Mouse (Mus musculus) intestine, postnatal 0 days (tissue): ENCODE results near the gene Slc35f6. TPM values are rescaled to one million over a fixed set of nuclear protein-coding genes. Genes with fewer than 3 reads are reported as not detected.

Experiments
- ATAC-seq: fragments of 200-750 bp; cut with Nextera tagmentation; 2 replicates; pipeline ENCODE4 v1.8.0; 2017; ENCODE audit warnings: mild to moderate bottlenecking, moderate TSS enrichment, moderate library complexity
- H3K27ac ChIP-seq: fragments of 300-500 bp; sonication (generic); 2 replicates; pipeline ENCODE4 v1.5.1; 2014; ENCODE audit warnings: mild to moderate bottlenecking, low read depth, low read length, moderate library complexity
- H3K27me3 ChIP-seq: fragments of 300-500 bp; sonication (generic); replicated peaks from 2 replicates; pipeline ENCODE4 v1.6.1; 2014; ENCODE audit warnings: low read length, mixed read lengths; ENCODE audit not compliant: control insufficient read depth, insufficient read depth
- H3K36me3 ChIP-seq: fragments of 300-500 bp; sonication (generic); 2 replicates; pipeline ENCODE4 v1.6.1; 2014; ENCODE audit warnings: mild to moderate bottlenecking, moderate library complexity; ENCODE audit not compliant: control insufficient read depth, insufficient read depth
- H3K4me1 ChIP-seq: fragments of 300-500 bp; sonication (generic); replicated peaks from 2 replicates; pipeline ENCODE4 v1.6.1; 2014; ENCODE audit warnings: antibody characterized with exemption, low read length, mixed read lengths; ENCODE audit not compliant: control insufficient read depth, insufficient read depth
- H3K4me2 ChIP-seq: fragments of 300-500 bp; sonication (generic); replicated peaks from 2 replicates; pipeline ENCODE4 v1.6.1; 2014; ENCODE audit warnings: low read depth, mild to moderate bottlenecking, moderate library complexity
- H3K4me3 ChIP-seq: fragments of 300-500 bp; sonication (generic); 2 replicates; pipeline ENCODE4 v1.5.1; 2014; ENCODE audit warnings: low read depth, low read length
- H3K9ac ChIP-seq: fragments of 300-500 bp; sonication (generic); 2 replicates; pipeline ENCODE4 v1.6.1; 2014; ENCODE audit warnings: mild to moderate bottlenecking, low read depth, low read length
- H3K9me3 ChIP-seq: fragments of 300-500 bp; sonication (generic); 2 replicates; pipeline ENCODE4 v1.6.1; 2016; ENCODE audit warnings: mixed run types; ENCODE audit not compliant: control insufficient read depth
- CTCF ChIP-seq: sonication (generic); IDR thresholded peaks from 2 replicates; pipeline ENCODE4 v1.5.1; 2016; ENCODE audit warnings: low read depth, mild to moderate bottlenecking, control low read depth, antibody characterized with exemption, moderate library complexity
- WGBS: fragments of 180-500 bp; shearing (Covaris S2); extraction: QIAGEN DNeasy Blood & Tissue Kit; methylation state at CpG from one replicate; pipeline ENCODE4 v1.1.7; 2014; 5-methylcytosine and 5-hydroxymethylcytosine counted together
- polyA plus RNA-seq: library from polyadenylated mRNA; unstranded; fragments of >200 nt; fragmentation: Nextera tagmentation; extraction: Ambion mirVana; gene quantifications from 2 replicates; pipeline ENCODE4 v1.2.1, GENCODE M21; 2015

The Slc35f6 gene
- polyA plus RNA-seq, 1 experiment from 2014 or later = 71.6 TPM

GRCm38 (mm10) chr5:30613242-30613641 is 34.5 kb upstream of the Slc35f6 start:
- no peak for TF ChIP-seq CTCF
- Histone ChIP-seq H3K4me2 (no peak overlapping the region), H3K27me3 (no peaks in the 10 kb centered on the region), H3K4me3 (no peak overlapping the region), H3K9me3 (no peaks in the 10 kb centered on the region), H3K9ac (no peak overlapping the region), H3K36me3 (no peaks in the 10 kb centered on the region), H3K4me1 (peaks cover 5% of the 10 kb centered on the region; the same call in 1 of the 2 replicates), H3K27ac (no peak overlapping the region)
- no peak for ATAC-seq
- WGBS = 56% methylated on average over 8 of the region's 8 CpGs

- H3K4me2 ChIP-seq = no peak overlapping the region
- H3K36me3 ChIP-seq = no peaks in the 10 kb centered on the region
- no peaks in the 10 kb centered on the region for H3K9me3 ChIP-seq
- H3K4me1 ChIP-seq = peaks cover 5% of the 10 kb centered on the region; the same call in 1 of the 2 replicates
- H3K27ac ChIP-seq = no peak overlapping the region
- TF ChIP-seq CTCF = no peak
- H3K9ac ChIP-seq = no peak overlapping the region
- 29% methylated on average over 1 of the region's 1 CpGs for WGBS
- H3K27me3 ChIP-seq = no peaks in the 10 kb centered on the region
- no peak overlapping the region for H3K4me3 ChIP-seq
- 0 out of 2 replicates have a peak, but pooled peaks have one; percentile 11 for ATAC-seq
These were observed 33.5 kb upstream of the Slc35f6 start for GRCm38 (mm10) chr5:30614221-30614620.

- Histone ChIP-seq H3K27me3 (peaks cover 2% of the 10 kb centered on the region), H3K36me3 (no peaks in the 10 kb centered on the region), H3K9ac (no peak overlapping the region), H3K27ac (no peak overlapping the region), H3K4me2 (no peak overlapping the region), H3K9me3 (no peaks in the 10 kb centered on the region), H3K4me1 (peaks cover 5% of the 10 kb centered on the region; the same call in 1 of the 2 replicates), H3K4me3 (no peak overlapping the region)
- TF ChIP-seq CTCF = no peak
- ATAC-seq = no peak
- 34% methylated on average over 6 of the region's 6 CpGs for WGBS
These were observed 32.3 kb upstream of the Slc35f6 start for GRCm38 (mm10) chr5:30615416-30615815.

- Histone ChIP-seq H3K4me3 (no peak overlapping the region), H3K9me3 (no peaks in the 10 kb centered on the region), H3K4me2 (no peak overlapping the region), H3K9ac (no peak overlapping the region), H3K4me1 (peaks cover 5% of the 10 kb centered on the region; the same call in 1 of the 2 replicates), H3K27ac (no peak overlapping the region), H3K36me3 (no peaks in the 10 kb centered on the region), H3K27me3 (peaks cover 6% of the 10 kb centered on the region)
- WGBS = 52% methylated on average over 4 of the region's 4 CpGs
- no peak for ATAC-seq
- TF ChIP-seq CTCF = no peak
These were observed 31.9 kb upstream of the Slc35f6 start for GRCm38 (mm10) chr5:30615819-30616218.

- Histone ChIP-seq H3K27ac (no peak overlapping the region), H3K27me3 (peaks cover 10% of the 10 kb centered on the region), H3K36me3 (no peaks in the 10 kb centered on the region; the same call in 1 of the 2 replicates), H3K4me2 (no peak overlapping the region), H3K4me3 (no peak overlapping the region), H3K4me1 (peaks cover 5% of the 10 kb centered on the region; the same call in 1 of the 2 replicates), H3K9me3 (no peaks in the 10 kb centered on the region), H3K9ac (no peak overlapping the region)
- WGBS = 37% methylated on average over 3 of the region's 3 CpGs
- TF ChIP-seq CTCF = no peak
- no peak for ATAC-seq
These were observed 31.1 kb upstream of the Slc35f6 start for GRCm38 (mm10) chr5:30616644-30617043.

DNA sequence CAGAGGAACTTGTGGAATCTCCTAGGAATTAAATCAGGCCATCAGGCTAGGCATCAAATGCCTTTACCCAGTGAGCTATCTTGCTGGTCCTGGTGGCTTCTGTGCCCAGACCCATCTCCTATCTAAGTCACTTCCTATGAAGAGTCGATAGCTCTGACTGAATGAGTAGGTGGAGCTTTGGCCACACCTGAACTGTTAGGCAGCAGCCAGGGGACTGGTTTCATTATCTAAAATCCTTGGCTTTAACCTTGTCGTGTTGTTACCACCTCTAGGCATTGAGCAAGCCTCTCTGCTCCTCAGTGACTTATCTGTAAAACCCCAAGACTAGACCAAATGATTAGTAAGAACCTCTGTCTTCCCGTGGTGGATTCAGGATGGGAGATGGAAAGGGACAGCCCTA is 30.4 kb upstream of the Slc35f6 start:
- H3K27me3 ChIP-seq = peaks cover 17% of the 10 kb centered on the region
- no peak overlapping the region for H3K27ac ChIP-seq
- TF ChIP-seq CTCF = no peak
- H3K36me3 ChIP-seq = no peaks in the 10 kb centered on the region; the same call in 1 of the 2 replicates
- WGBS = 5% methylated on average over 3 of the region's 3 CpGs
- H3K9ac ChIP-seq = no peak overlapping the region
- H3K9me3 ChIP-seq = no peaks in the 10 kb centered on the region
- H3K4me1 ChIP-seq = peaks cover 8% of the 10 kb centered on the region; the same call in 1 of the 2 replicates
- no peak for ATAC-seq
- H3K4me3 ChIP-seq = peak overlapping the region; percentile 11; the same call in 1 of the 2 replicates
- peak overlapping the region; percentile 52 for H3K4me2 ChIP-seq
